Mouse (Mus musculus) retina, postnatal 1 day (tissue): Measurements from ENCODE around the gene Alpk1.
A peak's percentile ranks its signal among the peaks of the same experiment; 100 is the strongest.

ENCODE experiments used
- DNase-seq: peaks from one replicate; pipeline ENCODE4 v3.0.0-alpha.2; 2012

Gene Alpk1

GRCm38 (mm10) chr3:127743614-127744365 is 36.5 kb downstream of the Alpk1 start:
- no peak for DNase-seq

- peak; percentile 28 for DNase-seq
These were observed 38.9 kb downstream of the Alpk1 start for GRCm38 (mm10) chr3:127741473-127741872.

- no peak for DNase-seq
These were observed 42.5 kb downstream of the Alpk1 start for GRCm38 (mm10) chr3:127737876-127738275.

- DNase-seq: no peak
These were observed 44.9 kb downstream of the Alpk1 start for GRCm38 (mm10) chr3:127735395-127735794.

GRCm38 (mm10) chr3:127729513-127730137 is 50.7 kb downstream of the Alpk1 start:
- DNase-seq: no peak

GRCm38 (mm10) chr3:127728851-127729512 is 51.3 kb downstream of the Alpk1 start:
- DNase-seq: peak; percentile 98

- peak; percentile 84 for DNase-seq
These were observed 52.3 kb downstream of the Alpk1 start for GRCm38 (mm10) chr3:127728046-127728445.

GRCm38 (mm10) chr3:127720948-127721347 is 59.4 kb downstream of the Alpk1 start:
- DNase-seq: no peak

GRCm38 (mm10) chr3:127720050-127720449 is 60.3 kb downstream of the Alpk1 start:
- DNase-seq: no peak

- DNase-seq: no peak
These were observed 60.7 kb downstream of the Alpk1 start for GRCm38 (mm10) chr3:127719601-127720000.

GRCm38 (mm10) chr3:127716759-127717158 is 63.6 kb downstream of the Alpk1 start:
- DNase-seq: peak; percentile 78

- peak; percentile 62 for DNase-seq
These were observed 67.2 kb downstream of the Alpk1 start for GRCm38 (mm10) chr3:127713112-127713511.

- no peak for DNase-seq
These were observed 68.8 kb downstream of the Alpk1 start for GRCm38 (mm10) chr3:127711536-127711935.

- peak; percentile 61 for DNase-seq
These were observed 73.2 kb downstream of the Alpk1 start for GRCm38 (mm10) chr3:127707089-127707485.

- DNase-seq: peak; percentile 52
These were observed 73.8 kb downstream of the Alpk1 start for GRCm38 (mm10) chr3:127706445-127707088.

GRCm38 (mm10) chr3:127705515-127706444 is 74.5 kb downstream of the Alpk1 start:
- peak; percentile 86 for DNase-seq

GRCm38 (mm10) chr3:127705139-127705514 is 75.2 kb downstream of the Alpk1 start:
- DNase-seq: no peak

- DNase-seq: no peak
These were observed 79.0 kb downstream of the Alpk1 start for GRCm38 (mm10) chr3:127701196-127701825.

- no peak for DNase-seq
These were observed 81.7 kb downstream of the Alpk1 start for GRCm38 (mm10) chr3:127698636-127699035.

GRCm38 (mm10) chr3:127696541-127696940 is 83.8 kb downstream of the Alpk1 start:
- DNase-seq: peak; percentile 76
